Mouse (Mus musculus): ENCODE measurements at regions not wholly inside any gene's neighbourhood (a gene's known extent, or its start where the extent isn't known, plus 50 kb on each side); places are given as distances from the start of the nearest gene placed in this dataset.
"Not testable (repeated sequence)": the region's sequence is repeated elsewhere in the genome, so short reads cannot be mapped to it uniquely, and the experiment has no call there.

DNA sequence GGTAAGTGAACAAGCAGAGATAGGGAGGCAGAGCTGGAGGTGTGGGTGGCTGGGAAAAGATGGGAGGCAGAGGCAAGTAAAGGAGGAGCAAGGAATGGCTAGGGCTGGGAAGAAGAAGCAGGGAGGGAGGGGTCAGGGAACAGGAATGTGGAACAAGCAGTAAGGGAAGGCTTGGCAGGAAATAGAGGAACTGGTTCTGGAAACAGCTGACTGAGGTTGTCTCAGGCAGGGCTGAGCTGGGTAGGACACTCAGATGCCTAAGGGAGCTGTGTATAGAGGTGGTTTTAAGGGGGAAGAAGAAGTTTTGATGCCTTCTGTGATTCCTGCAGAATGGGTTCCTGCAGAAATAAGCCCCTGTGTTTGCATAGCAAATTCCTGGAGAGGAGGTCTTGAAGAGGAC is 92.7 kb downstream of the Nucb2 start:
- no peak for DNase-seq

GRCm38 (mm10) chr7:116600340-116600739 is 96.2 kb downstream of the Nucb2 start:
- no peak for DNase-seq

DNA sequence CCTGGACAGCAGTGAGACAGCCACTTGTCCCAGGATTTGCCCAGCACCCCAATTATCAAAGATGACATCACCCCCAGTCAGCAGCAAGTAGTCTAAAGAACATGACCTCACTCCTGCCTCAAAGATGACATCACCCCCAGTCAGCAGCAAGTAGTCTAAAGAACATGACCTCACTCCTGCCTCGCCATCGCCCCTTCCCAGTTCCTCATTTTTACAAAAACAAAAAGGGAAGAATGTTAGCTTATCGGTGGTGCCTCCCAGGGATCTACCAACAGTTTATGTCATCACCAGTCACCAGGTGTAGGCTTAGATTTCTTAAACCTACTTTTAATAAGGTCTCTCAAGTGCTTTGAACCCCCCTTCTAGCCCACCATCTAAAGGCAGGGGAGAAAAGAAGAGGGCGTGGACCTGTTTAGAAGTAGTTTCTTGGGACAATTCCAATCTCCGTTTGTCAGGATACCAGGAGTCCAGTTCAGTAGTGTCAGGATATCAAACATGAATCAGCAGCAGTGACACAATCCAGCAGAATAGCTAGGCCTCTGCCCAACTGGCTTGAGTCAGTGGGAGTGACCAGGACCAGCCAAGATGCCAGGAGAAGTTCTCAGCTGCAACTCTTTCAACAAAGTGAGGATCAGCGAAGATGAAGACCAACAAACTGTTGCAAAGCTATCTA is 99.1 kb downstream of the Nucb2 start:
- no peak for DNase-seq

GRCm38 (mm10) chr7:116603840-116604194 is 99.6 kb downstream of the Nucb2 start:
- DNase-seq, result no peak

- no peak for DNase-seq
Measured at GRCm38 (mm10) chr7:116606255-116606654, 102.1 kb downstream of the Nucb2 start.

DNA sequence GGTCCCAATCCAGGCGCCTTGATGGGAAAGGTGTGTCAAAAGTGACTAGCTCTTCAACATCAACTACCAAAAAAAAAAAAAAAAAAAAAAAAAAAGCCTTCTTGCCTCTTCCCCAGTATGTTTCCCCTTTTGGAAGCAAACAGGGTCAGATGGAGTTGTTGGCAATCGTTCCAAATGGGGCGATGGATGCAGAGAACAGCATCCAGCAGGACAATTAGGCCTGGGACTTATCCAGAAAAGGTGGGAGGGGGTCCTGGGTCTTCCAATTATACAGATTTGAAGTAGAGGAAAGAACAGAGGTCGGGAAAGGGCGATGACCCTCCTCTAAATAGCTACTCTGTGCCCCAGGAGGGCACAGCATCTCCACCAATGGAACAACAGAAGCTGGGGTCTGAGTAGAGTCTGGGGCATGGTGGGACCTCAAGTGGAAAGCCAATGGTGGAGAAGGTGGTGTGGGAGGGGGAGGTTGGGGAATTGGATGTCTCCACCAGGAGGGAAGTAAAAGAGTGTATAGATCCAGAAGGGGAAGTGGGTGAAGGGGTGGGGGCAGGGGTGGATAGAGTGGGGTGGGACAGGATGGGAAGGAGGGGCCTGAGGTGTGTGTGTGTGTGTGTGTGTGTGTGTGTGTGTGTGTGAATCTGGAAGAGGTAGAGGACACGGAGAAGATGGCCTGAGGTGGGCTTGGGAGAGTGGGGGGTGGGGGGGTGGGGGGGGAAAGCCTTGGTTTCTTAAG is 102.7 kb downstream of the Nucb2 start:
- no peak for DNase-seq

- peak in 1 of 2 experiments; percentile 4 for DNase-seq
Measured at GRCm38 (mm10) chr7:116607628-116608225, 103.6 kb downstream of the Nucb2 start.

DNA sequence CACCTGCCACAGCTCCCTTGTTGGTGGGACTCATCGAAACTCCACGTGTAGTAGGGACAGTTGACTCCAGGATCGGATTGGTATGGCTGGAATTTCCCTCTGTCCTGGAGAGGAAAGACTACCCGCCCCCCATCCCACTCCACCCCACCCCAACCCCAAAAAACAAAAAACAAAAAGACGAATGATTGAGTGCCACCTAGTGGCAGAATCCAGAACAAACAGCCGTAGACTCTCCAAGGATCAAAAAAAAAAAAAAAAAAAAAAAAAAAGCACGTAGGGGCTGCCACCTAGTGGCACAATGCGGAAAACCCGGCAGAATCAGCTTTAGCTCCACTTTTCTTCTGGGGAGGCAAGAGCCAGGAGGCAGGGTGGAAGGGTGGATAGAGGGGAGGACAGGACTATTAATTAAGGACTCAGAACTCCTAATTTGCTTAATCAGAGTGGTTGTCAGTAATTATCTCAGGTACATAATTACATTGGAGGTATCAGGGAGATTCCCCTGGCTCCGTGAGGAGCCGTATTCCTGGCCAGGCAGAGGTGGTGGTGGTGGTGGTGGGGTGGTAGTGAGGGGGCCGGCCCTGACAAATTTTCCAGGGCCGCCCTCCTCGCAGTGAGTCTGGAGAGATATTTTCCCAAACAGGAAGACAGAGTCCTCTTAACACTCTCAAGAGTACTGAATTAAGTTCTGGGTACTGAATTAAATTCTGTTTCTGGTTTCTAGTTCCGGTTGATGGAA is 104.3 kb downstream of the Nucb2 start:
- peak; percentile 74 to 77 for DNase-seq

DNA sequence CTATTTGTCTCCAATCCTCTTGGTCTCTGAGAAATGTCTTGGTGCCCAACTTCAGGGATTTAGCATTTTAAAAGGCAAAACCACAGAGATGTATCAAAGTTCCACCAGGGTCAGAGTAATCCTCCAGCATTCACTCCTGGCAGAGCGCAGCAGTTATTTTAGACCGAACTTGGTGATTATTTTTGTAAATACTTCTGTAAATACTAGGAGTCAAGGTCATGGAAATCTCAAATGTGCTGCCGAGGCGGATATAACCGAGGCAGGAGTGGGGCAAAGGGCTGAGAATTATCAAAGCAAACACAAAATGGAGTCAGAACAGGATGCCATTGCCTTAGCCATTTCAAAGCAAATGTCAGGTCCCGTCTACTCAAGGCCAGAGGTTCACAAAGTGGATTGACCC is 105.2 kb downstream of the Nucb2 start:
- no peak for DNase-seq

GRCm38 (mm10) chr7:116609906-116610305 is 105.7 kb downstream of the Nucb2 start:
- no peak for DNase-seq

DNA sequence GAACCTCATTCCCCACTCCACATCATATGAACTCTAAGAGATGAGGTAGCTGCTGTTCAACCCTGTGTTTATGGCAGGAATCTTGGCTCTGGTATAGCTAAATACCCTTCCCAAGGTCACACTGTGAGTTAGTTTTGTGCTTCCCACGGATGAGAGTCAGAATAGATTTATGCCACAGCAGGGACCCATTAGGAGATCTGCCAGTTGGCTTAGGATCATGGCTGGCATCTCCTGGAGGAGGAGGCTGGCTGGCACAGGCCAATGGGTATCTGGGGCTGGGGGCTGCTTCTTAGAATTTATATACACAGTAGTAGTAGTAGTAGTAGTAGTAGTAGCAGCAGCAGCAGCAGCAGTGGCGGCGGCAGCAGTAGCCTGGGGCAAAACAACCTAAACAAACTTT is 111.8 kb downstream of the Nucb2 start:
- DNase-seq, result no peak

DNA sequence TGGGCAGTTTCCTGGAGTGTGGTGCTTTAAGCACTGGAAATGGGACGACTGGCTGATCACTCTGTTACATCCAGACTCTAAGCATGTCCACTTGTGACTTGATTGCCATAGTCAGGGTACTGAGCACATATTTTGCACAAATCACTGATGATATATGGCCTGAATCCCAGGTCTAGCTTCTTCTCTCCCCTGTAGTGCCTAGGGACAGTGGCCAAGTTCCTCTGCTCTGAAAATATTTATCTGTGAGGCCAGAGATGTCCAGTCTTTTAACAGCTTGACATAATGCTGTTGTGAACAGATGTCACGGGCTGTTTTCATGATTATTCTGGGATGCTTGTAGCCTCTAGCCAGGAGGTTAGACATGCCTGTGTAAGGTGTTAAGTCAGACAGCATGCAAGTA is 115.5 kb downstream of the Nucb2 start:
- DNase-seq, result no peak

DNA sequence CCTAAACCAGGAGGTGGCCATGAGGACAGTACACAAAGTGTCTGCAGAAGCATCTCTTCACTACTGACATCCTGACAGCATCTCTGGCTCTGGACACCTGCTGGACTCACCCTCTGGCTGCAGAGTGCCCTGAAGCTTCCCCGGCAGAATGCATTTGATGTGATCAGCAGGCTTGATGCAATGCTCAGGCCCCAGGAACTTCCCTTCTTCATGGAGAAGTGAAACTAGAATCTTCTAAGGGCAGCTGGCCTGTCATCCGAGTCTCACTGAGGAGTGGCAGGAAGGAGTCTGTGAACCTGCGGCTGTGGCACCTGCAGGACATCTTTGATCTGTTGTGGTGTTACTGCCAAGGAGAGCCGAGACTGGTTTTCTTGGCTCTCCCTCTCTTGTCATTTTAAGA is 116.2 kb downstream of the Nucb2 start:
- no peak for DNase-seq

- DNase-seq, result no peak
Measured at GRCm38 (mm10) chr7:116633210-116633609, 129.0 kb downstream of the Nucb2 start.

GRCm38 (mm10) chr7:116644902-116645650 is 140.9 kb downstream of the Nucb2 start:
- peak; percentile 67 to 76 for DNase-seq

- peak in 1 of 2 experiments; percentile 29 for DNase-seq
Measured at GRCm38 (mm10) chr7:116654466-116654865, 150.3 kb downstream of the Nucb2 start.

GRCm38 (mm10) chr7:116657040-116657439 is 152.9 kb downstream of the Nucb2 start:
- DNase-seq, result not testable (repeated sequence)

DNA sequence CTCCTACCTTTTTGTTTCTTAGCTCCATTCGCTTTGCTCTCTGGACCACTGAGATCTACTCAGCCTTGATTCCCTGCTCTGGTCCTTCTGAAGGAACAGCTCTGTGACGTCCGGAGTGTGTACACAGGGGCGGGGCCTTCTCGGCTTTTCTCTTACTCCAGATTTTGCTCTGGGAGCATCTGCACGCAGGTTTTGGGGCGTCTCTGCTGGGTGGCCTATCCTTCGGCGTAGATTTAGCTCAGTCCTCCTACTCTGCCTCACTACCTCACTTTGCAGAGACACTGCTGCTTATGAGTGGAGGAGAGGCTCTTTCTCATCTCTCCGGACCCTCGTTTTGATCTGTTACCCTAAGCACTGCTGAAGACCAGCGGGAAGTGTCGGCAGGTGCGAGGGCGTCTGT is 161.4 kb downstream of the Nucb2 start:
- no peak for DNase-seq

- DNase-seq, result no peak
Measured at GRCm38 (mm10) chr7:116674199-116675019, 170.2 kb downstream of the Nucb2 start.

DNA sequence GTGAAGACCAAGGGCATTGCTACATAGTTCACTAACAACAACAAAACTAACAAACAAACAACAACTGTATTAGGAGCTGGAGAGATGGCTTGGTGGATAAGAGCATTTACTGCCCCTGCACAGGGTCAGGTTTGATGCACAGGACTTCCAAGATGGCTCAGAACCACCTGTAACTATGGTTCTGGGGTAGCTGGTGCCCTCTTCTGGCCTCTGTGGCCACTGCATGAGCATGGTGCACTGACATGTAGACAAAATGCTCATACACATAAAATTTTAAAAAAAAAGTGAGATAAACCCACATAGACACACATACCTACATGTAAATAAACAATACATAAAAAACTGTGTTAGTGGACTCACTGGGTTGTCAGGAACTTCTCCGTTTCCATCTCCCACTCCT is 172.5 kb downstream of the Nucb2 start:
- peak in 1 of 2 experiments; percentile 7 for DNase-seq

DNA sequence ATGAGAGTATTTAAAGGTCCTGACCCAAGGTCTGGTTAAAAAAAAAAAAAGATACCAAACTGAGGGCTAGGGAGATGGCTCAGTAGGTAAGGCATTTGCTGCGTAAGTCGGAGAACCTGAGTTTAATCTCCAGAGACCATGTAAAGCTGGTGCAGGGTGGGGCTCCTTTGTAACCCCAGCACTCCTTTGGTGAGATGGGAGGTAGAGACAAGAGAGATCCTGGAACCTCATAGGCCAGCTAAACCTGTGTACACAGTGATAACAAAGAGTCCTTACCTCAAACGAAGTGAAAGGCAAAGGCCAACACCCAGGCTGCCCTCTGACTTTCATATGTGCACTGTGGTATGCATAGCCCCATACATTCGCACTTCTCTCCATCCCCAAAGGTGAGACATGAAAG is 175.0 kb downstream of the Nucb2 start:
- no peak for DNase-seq

GRCm38 (mm10) chr7:116680523-116680922 is 176.4 kb downstream of the Nucb2 start:
- no peak for DNase-seq
